Mouse (Mus musculus): ENCODE results near the gene 1810024B03Rik. TPM values are rescaled to one million over a fixed set of nuclear protein-coding genes. Genes with fewer than 3 reads are reported as not detected.

Gene 1810024B03Rik
- polyA plus RNA-seq (2015; fragmentation: Nextera tagmentation; extraction: Ambion mirVana) = 0.76 and 0.80 TPM in 2 replicates

GRCm38 (mm10) chr2:127207547-127208451 is at the start of gene 1810024B03Rik, which contains the start of gene Snrnp200:
Gene 1810024B03Rik (minus strand): TSS chr2:127208280.
Gene Snrnp200 (plus strand): TSS chr2:127208386.
- no peaks in the 10 kb centered on the region for H3K9me3 ChIP-seq (replicated peaks; ENCODE audit: control insufficient read depth, low read length, poor library complexity, severe bottlenecking)
- H3K27ac ChIP-seq (ENCODE audit: low read length) = peak within 1 kb of the TSS; percentile 72
- H3K4me1 ChIP-seq (ENCODE audit: control insufficient read depth, insufficient read depth, low read length) = peaks cover 14% of the 10 kb centered on the region
- H3K36me3 ChIP-seq (ENCODE audit: control insufficient read depth, insufficient read depth, low read length) = peaks cover 12% of the 10 kb centered on the region
- 11% methylated on average over 36 of the region's 36 CpGs for WGBS
- peak within 1 kb of the TSS; percentile 89 for H3K4me2 ChIP-seq (ENCODE audit: low read length)
- H3K9ac ChIP-seq (ENCODE audit: low read depth, low read length) = peak within 1 kb of the TSS; percentile 67
- H3K27me3 ChIP-seq (ENCODE audit: control insufficient read depth, insufficient read depth, low read depth, low read length) = no peaks in the 10 kb centered on the region
- peak; percentile 99 for ATAC-seq
- H3K4me3 ChIP-seq (ENCODE audit: low read depth, low read length) = peak within 1 kb of the TSS; percentile 58

DNA sequence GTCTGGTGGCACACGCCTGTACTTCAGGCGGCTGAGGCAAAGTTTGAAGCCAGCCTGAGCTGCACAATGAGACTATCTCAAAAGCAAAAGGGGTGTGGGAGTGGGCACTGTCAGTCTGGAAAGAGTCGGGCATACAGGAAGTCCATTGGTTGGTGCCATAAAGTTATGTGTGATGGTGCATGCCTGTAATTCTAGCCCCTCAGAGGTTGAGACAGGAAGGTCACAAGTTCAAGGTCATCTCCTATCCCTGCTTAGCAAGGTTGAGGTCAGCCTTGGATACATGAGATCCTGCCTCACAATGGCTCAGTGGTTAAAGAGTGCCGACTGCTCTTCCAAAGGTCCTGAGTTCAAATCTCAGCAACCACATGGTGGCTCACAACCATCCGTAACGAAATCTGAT is 47.2 kb upstream of the 1810024B03Rik start:
- H3K36me3 ChIP-seq (ENCODE audit: control insufficient read depth, insufficient read depth, low read length) = peaks cover 18% of the 10 kb centered on the region
- H3K27ac ChIP-seq (ENCODE audit: low read length) = no peak overlapping the region
- no peak for ATAC-seq
- no peak overlapping the region for H3K4me2 ChIP-seq (ENCODE audit: low read length)
- no peak overlapping the region for H3K4me3 ChIP-seq (ENCODE audit: low read depth, low read length)
- no peak overlapping the region for H3K9ac ChIP-seq (ENCODE audit: low read depth, low read length)
- H3K4me1 ChIP-seq (ENCODE audit: control insufficient read depth, insufficient read depth, low read length) = peaks cover 5% of the 10 kb centered on the region
- 93% methylated on average over 6 of the region's 6 CpGs for WGBS
- H3K27me3 ChIP-seq (ENCODE audit: control insufficient read depth, insufficient read depth, low read depth, low read length) = no peaks in the 10 kb centered on the region
- no peaks in the 10 kb centered on the region for H3K9me3 ChIP-seq (replicated peaks; ENCODE audit: control insufficient read depth, low read length, poor library complexity, severe bottlenecking)

DNA sequence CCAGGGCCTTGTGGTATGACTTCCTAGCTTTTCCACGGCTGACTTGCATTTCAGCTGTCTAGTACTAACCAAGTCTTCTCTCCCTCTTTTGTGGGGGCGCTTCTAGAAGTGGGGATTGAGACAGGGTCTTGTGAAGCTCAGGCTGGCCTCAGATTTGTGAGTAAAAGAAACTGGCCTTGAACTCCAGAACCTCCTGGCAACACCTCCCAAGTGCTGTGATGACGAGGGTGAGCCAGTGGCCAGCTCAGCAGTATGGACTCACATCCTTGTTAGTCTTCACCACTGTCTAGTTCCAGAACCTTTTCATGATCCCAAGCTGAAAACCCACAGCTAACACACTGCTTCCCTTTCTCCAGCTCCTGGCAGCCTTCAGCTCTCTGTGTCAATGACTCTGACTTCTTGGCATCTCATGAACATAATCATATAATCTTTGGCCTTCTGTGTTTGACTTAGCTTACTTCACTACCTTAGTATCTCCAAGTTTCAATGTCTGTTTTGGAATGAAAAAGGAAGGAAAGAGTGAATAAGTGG is 46.6 kb upstream of the 1810024B03Rik start:
- no peak for ATAC-seq
- Histone ChIP-seq H3K36me3 (ENCODE audit: control insufficient read depth, insufficient read depth, low read length) (peaks cover 18% of the 10 kb centered on the region), H3K4me2 (ENCODE audit: low read length) (no peak overlapping the region), H3K4me3 (ENCODE audit: low read depth, low read length) (no peak overlapping the region), H3K9me3 (replicated peaks; ENCODE audit: control insufficient read depth, low read length, poor library complexity, severe bottlenecking) (no peaks in the 10 kb centered on the region), H3K27me3 (ENCODE audit: control insufficient read depth, insufficient read depth, low read depth, low read length) (no peaks in the 10 kb centered on the region), H3K9ac (ENCODE audit: low read depth, low read length) (no peak overlapping the region), H3K27ac (ENCODE audit: low read length) (no peak overlapping the region), H3K4me1 (ENCODE audit: control insufficient read depth, insufficient read depth, low read length) (peaks cover 11% of the 10 kb centered on the region)
- WGBS = 84% methylated on average over 3 of the region's 3 CpGs

GRCm38 (mm10) chr2:127252787-127253186 is 44.7 kb upstream of the 1810024B03Rik start:
- WGBS = 86% methylated on average over 5 of the region's 5 CpGs

GRCm38 (mm10) chr2:127251880-127252527 is 43.9 kb upstream of the 1810024B03Rik start:
- no peak for ATAC-seq
- H3K27ac ChIP-seq (ENCODE audit: low read length) = no peak overlapping the region
- 90% methylated on average over 3 of the region's 3 CpGs for WGBS
- H3K4me3 ChIP-seq (ENCODE audit: low read depth, low read length) = no peak overlapping the region
- H3K4me1 ChIP-seq (ENCODE audit: control insufficient read depth, insufficient read depth, low read length) = peaks cover 22% of the 10 kb centered on the region
- H3K36me3 ChIP-seq (ENCODE audit: control insufficient read depth, insufficient read depth, low read length) = peaks cover 1% of the 10 kb centered on the region; the same call in 1 of the 2 replicates
- H3K9ac ChIP-seq (ENCODE audit: low read depth, low read length) = no peak overlapping the region
- no peak overlapping the region for H3K4me2 ChIP-seq (ENCODE audit: low read length)
- no peaks in the 10 kb centered on the region for H3K27me3 ChIP-seq (ENCODE audit: control insufficient read depth, insufficient read depth, low read depth, low read length)
- H3K9me3 ChIP-seq (replicated peaks; ENCODE audit: control insufficient read depth, low read length, poor library complexity, severe bottlenecking) = no peaks in the 10 kb centered on the region

More at GRCm38 (mm10) chr2:127252787-127253186, 44.7 kb upstream of the 1810024B03Rik start:
- no peaks in the 10 kb centered on the region for H3K9me3 ChIP-seq (replicated peaks; ENCODE audit: control insufficient read depth, low read length, poor library complexity, severe bottlenecking)
- H3K4me2 ChIP-seq (ENCODE audit: low read length) = no peak overlapping the region
- no peak overlapping the region for H3K4me3 ChIP-seq (ENCODE audit: low read depth, low read length)
- H3K9ac ChIP-seq (ENCODE audit: low read depth, low read length) = no peak overlapping the region
- H3K36me3 ChIP-seq (ENCODE audit: control insufficient read depth, insufficient read depth, low read length) = peaks cover 9% of the 10 kb centered on the region; the same call in 1 of the 2 replicates
- H3K4me1 ChIP-seq (ENCODE audit: control insufficient read depth, insufficient read depth, low read length) = peaks cover 21% of the 10 kb centered on the region
- H3K27me3 ChIP-seq (ENCODE audit: control insufficient read depth, insufficient read depth, low read depth, low read length) = no peaks in the 10 kb centered on the region
- no peak for ATAC-seq
- H3K27ac ChIP-seq (ENCODE audit: low read length) = no peak overlapping the region

DNA sequence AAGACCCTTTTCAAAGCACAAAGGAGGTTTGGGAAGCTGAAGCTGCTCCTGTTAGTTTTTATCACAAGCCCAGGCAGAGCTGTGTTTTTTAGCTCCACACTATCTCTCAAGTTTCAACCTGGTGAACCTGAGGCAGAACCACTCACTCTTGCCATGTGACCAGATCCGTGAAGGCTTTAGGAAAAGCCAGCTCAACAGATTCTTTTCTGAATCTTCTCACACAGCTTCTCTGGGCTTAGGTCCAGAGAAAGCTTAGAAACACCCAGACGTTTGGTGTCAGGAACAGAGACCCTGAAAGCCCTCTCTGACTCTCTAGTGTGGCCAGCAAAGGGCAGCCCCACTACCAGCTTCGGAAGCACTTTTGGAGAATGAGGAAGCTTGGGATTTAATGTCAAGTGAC is 43.4 kb upstream of the 1810024B03Rik start:
- Histone ChIP-seq H3K4me3 (ENCODE audit: low read depth, low read length) (no peak overlapping the region), H3K4me1 (ENCODE audit: control insufficient read depth, insufficient read depth, low read length) (peaks cover 27% of the 10 kb centered on the region), H3K27ac (ENCODE audit: low read length) (no peak overlapping the region), H3K4me2 (ENCODE audit: low read length) (no peak overlapping the region), H3K36me3 (ENCODE audit: control insufficient read depth, insufficient read depth, low read length) (no peaks in the 10 kb centered on the region), H3K9ac (ENCODE audit: low read depth, low read length) (no peak overlapping the region), H3K9me3 (replicated peaks; ENCODE audit: control insufficient read depth, low read length, poor library complexity, severe bottlenecking) (no peaks in the 10 kb centered on the region), H3K27me3 (ENCODE audit: control insufficient read depth, insufficient read depth, low read depth, low read length) (no peaks in the 10 kb centered on the region)
- no peak for ATAC-seq
- WGBS = 76% methylated on average over 3 of the region's 3 CpGs

DNA sequence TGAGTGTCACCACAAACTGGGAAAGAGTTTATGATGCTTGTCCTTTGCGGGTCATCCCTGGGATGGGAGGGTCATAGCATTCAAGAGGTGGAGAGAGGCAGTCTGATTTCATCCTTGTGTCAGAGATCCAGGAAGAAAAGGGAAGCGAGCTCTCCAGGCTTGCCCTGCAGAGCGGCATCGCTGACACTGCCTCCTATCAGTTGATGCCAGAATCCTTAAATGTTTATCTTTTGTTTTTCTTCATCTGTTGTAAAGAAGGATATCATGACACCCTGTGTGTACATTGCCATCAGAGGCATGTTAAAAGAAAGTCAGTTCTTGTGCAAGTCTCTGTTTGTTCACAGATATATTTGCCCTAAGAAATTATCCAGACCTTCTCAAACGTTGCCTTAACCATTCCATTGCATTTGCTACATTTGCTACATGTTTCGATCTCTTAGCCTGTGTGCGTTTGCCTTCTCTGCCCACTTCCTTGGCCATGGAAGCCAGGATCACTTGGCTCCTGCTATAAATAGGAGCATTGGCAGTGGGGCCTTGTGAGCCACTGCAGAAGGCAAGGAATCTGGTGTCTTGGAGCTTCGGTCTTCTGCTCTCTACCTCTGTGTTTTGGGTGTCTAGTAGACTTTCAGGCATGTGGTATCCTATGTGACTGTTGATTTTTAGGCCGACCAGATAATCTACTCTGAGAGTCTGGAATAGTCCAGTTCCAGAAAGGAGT is 42.4 kb upstream of the 1810024B03Rik start:
- Histone ChIP-seq H3K36me3 (ENCODE audit: control insufficient read depth, insufficient read depth, low read length) (peaks cover 3% of the 10 kb centered on the region), H3K4me3 (ENCODE audit: low read depth, low read length) (no peak overlapping the region), H3K27me3 (ENCODE audit: control insufficient read depth, insufficient read depth, low read depth, low read length) (no peaks in the 10 kb centered on the region), H3K27ac (ENCODE audit: low read length) (no peak overlapping the region), H3K4me2 (ENCODE audit: low read length) (no peak overlapping the region), H3K9me3 (replicated peaks; ENCODE audit: control insufficient read depth, low read length, poor library complexity, severe bottlenecking) (no peaks in the 10 kb centered on the region), H3K9ac (ENCODE audit: low read depth, low read length) (no peak overlapping the region), H3K4me1 (ENCODE audit: control insufficient read depth, insufficient read depth, low read length) (peaks cover 30% of the 10 kb centered on the region)
- ATAC-seq = no peak
- WGBS = 94% methylated on average over 9 of the region's 9 CpGs

- H3K27me3 ChIP-seq (ENCODE audit: control insufficient read depth, insufficient read depth, low read depth, low read length) = no peaks in the 10 kb centered on the region
- H3K9ac ChIP-seq (ENCODE audit: low read depth, low read length) = peak overlapping the region; percentile 94
- H3K9me3 ChIP-seq (replicated peaks; ENCODE audit: control insufficient read depth, low read length, poor library complexity, severe bottlenecking) = no peaks in the 10 kb centered on the region
- H3K4me2 ChIP-seq (ENCODE audit: low read length) = peak overlapping the region; percentile 88
- ATAC-seq = peak; percentile 69
- peaks cover 4% of the 10 kb centered on the region for H3K36me3 ChIP-seq (ENCODE audit: control insufficient read depth, insufficient read depth, low read length)
- peak overlapping the region; percentile 97 for H3K4me3 ChIP-seq (ENCODE audit: low read depth, low read length)
- WGBS = under 1% methylated on average over 38 of the region's 39 CpGs
- peaks cover 30% of the 10 kb centered on the region for H3K4me1 ChIP-seq (ENCODE audit: control insufficient read depth, insufficient read depth, low read length)
- peak overlapping the region; percentile 85 for H3K27ac ChIP-seq (ENCODE audit: low read length)
These were observed 40.4 kb upstream of the 1810024B03Rik start for GRCm38 (mm10) chr2:127248334-127249004.

Measured in midbrain, embryonic 16.5 days (tissue).